Mouse (Mus musculus) megakaryocyte, embryonic 14.5 days (primary cell): ENCODE results near the gene Gm49380.

Source experiments
- FLI1 ChIP-seq: IDR thresholded peaks from 2 replicates; pipeline ENCODE4 v1.6.1; 2012; ENCODE audit warnings: low read length, inconsistent platforms, mixed read lengths
- GATA1 ChIP-seq: IDR thresholded peaks from 3 replicates; pipeline ENCODE4 v1.6.1; 2012; ENCODE audit warnings: mixed read lengths, low read length, inconsistent platforms, borderline replicate concordance

- TF ChIP-seq GATA1 = no peak
- TF ChIP-seq FLI1 = no peak
Measured at GRCm38 (mm10) chr9:44144023-44144717, 30.9 kb upstream of the Gm49380 start.
